Mouse (Mus musculus) spleen, adult 2 months (tissue): ENCODE measurements around the gene Secisbp2l. TPM values are rescaled to one million over a fixed set of nuclear protein-coding genes. Genes with fewer than 3 reads are reported as not detected.

Experiments
- DNase-seq, 2 experiments: peaks; one replicate each; pipeline versions ENCODE4 v3.0.0 to v3.0.0-alpha.2; 2012 to 2021; ENCODE audit warnings: low spot score in 2 of 2, low read depth in 1 of 2
- H3K27ac ChIP-seq: fragments of 200-500 bp; 2 replicates; pipeline ENCODE4 v1.5.1; 2012; ENCODE audit warnings: low read length, inconsistent platforms; ENCODE audit not compliant: insufficient read depth
- H3K27me3 ChIP-seq: fragments of 200-500 bp; 2 replicates; pipeline ENCODE4 v1.6.1; 2012; ENCODE audit warnings: mild to moderate bottlenecking, moderate library complexity, low read length, inconsistent platforms; ENCODE audit not compliant: control insufficient read depth, insufficient read depth
- H3K36me3 ChIP-seq: fragments of 200-500 bp; 2 replicates; pipeline ENCODE4 v1.6.1; 2012; ENCODE audit warnings: mild to moderate bottlenecking, low read length, inconsistent platforms; ENCODE audit not compliant: control insufficient read depth, insufficient read depth
- H3K4me1 ChIP-seq: fragments of 200-500 bp; 2 replicates; pipeline ENCODE4 v1.6.1; 2011; ENCODE audit warnings: inconsistent platforms; ENCODE audit not compliant: control insufficient read depth, insufficient read depth, insufficient read length
- H3K4me3 ChIP-seq: fragments of 200-500 bp; 2 replicates; pipeline ENCODE4 v1.5.1; 2011; ENCODE audit warnings: mild to moderate bottlenecking, inconsistent platforms; ENCODE audit not compliant: insufficient read depth, insufficient read length; ENCODE audit errors: extremely low read depth
- CTCF ChIP-seq: fragments of 200-500 bp; IDR thresholded peaks from 2 replicates; pipeline ENCODE4 v1.5.1; 2011; ENCODE audit warnings: mild to moderate bottlenecking, inconsistent platforms; ENCODE audit not compliant: insufficient read depth, insufficient read length, insufficient replicate concordance; ENCODE audit errors: extremely low read depth
- POLR2A ChIP-seq: fragments of 200-500 bp; IDR thresholded peaks from 2 replicates; pipeline ENCODE4 v1.6.1; 2011; ENCODE audit warnings: low read depth, low read length, inconsistent platforms
- WGBS: fragments of 180-500 bp; shearing (Covaris S2); methylation state at CpG from one replicate; pipeline ENCODE4 v1.1.7; 2018; 5-methylcytosine and 5-hydroxymethylcytosine counted together
- polyA plus RNA-seq: library from polyadenylated mRNA; depleted of rRNA; stranded (reverse); fragments of >200 nt; gene quantifications from 2 replicates; pipeline ENCODE4 v1.2.3, GENCODE M21; 2012

The Secisbp2l gene
- polyA plus RNA-seq, 1 experiment, result 7.7 TPM

- Histone ChIP-seq H3K36me3 (peaks cover 4% of the 10 kb centered on the region), H3K27me3 (no peaks in the 10 kb centered on the region), H3K27ac (no peak overlapping the region), H3K4me1 (peaks cover 3% of the 10 kb centered on the region; the same call in 1 of the 2 replicates), H3K4me3 (no peak overlapping the region)
- DNase-seq, result no peak
- TF ChIP-seq CTCF, result no peak
- no peak for TF ChIP-seq POLR2A
- WGBS, result 42% methylated on average over 3 of the region's 3 CpGs
Measured at GRCm38 (mm10) chr2:125777018-125777417, 5.7 kb downstream of the Secisbp2l start.

- Histone ChIP-seq H3K36me3 (peaks cover 6% of the 10 kb centered on the region), H3K4me3 (no peak overlapping the region), H3K27me3 (no peaks in the 10 kb centered on the region), H3K27ac (no peak overlapping the region), H3K4me1 (peaks cover 3% of the 10 kb centered on the region; the same call in 1 of the 2 replicates)
- WGBS, result 88% methylated on average over 7 of the region's 7 CpGs
- no peak for DNase-seq
- TF ChIP-seq POLR2A (no peak), CTCF (no peak)
Measured at GRCm38 (mm10) chr2:125775661-125776060, 7.0 kb downstream of the Secisbp2l start.

- no peak for TF ChIP-seq CTCF
- no peak for TF ChIP-seq POLR2A
Measured at GRCm38 (mm10) chr2:125774846-125775245, 7.8 kb downstream of the Secisbp2l start.

GRCm38 (mm10) chr2:125765029-125765428 lies 17.6 kb downstream of the Secisbp2l start:
- no peak overlapping the region for H3K27ac ChIP-seq
- no peak for DNase-seq
- TF ChIP-seq CTCF (no peak), POLR2A (no peak)
- no peaks in the 10 kb centered on the region for H3K4me1 ChIP-seq
- H3K27me3 ChIP-seq, result no peaks in the 10 kb centered on the region
- no peak overlapping the region for H3K4me3 ChIP-seq
- 84% methylated on average over 3 of the region's 3 CpGs for WGBS
- peaks cover 42% of the 10 kb centered on the region for H3K36me3 ChIP-seq

More at GRCm38 (mm10) chr2:125774846-125775245, 7.8 kb downstream of the Secisbp2l start:
- no peak overlapping the region for H3K27ac ChIP-seq
- 55% methylated on average over 4 of the region's 4 CpGs for WGBS
- H3K4me1 ChIP-seq, result peaks cover 3% of the 10 kb centered on the region; the same call in 1 of the 2 replicates
- H3K36me3 ChIP-seq, result peaks cover 6% of the 10 kb centered on the region
- no peak overlapping the region for H3K4me3 ChIP-seq
- no peaks in the 10 kb centered on the region for H3K27me3 ChIP-seq
- DNase-seq, result no peak

GRCm38 (mm10) chr2:125764531-125764930 lies 18.1 kb downstream of the Secisbp2l start:
- Histone ChIP-seq H3K4me3 (no peak overlapping the region), H3K4me1 (no peaks in the 10 kb centered on the region), H3K27me3 (no peaks in the 10 kb centered on the region), H3K36me3 (peaks cover 43% of the 10 kb centered on the region), H3K27ac (no peak overlapping the region)
- TF ChIP-seq POLR2A (no peak), CTCF (no peak)
- WGBS, result 89% methylated on average over 5 of the region's 5 CpGs
- DNase-seq, result no peak

- no peaks in the 10 kb centered on the region for H3K27me3 ChIP-seq
- no peak for DNase-seq
- peaks cover 47% of the 10 kb centered on the region for H3K36me3 ChIP-seq
- 98% methylated on average over 2 of the region's 2 CpGs for WGBS
- no peak overlapping the region for H3K4me3 ChIP-seq
- H3K27ac ChIP-seq, result no peak overlapping the region
- TF ChIP-seq CTCF (no peak), POLR2A (no peak)
- H3K4me1 ChIP-seq, result no peaks in the 10 kb centered on the region
Measured at GRCm38 (mm10) chr2:125749330-125749729, 33.3 kb downstream of the Secisbp2l start.

- H3K4me1 ChIP-seq, result peaks cover 2% of the 10 kb centered on the region; the same call in 1 of the 2 replicates
- no peaks in the 10 kb centered on the region for H3K27me3 ChIP-seq
- H3K27ac ChIP-seq, result no peak overlapping the region
- DNase-seq, result no peak
- no peak for TF ChIP-seq POLR2A
- TF ChIP-seq CTCF, result no peak
- peaks cover 24% of the 10 kb centered on the region for H3K36me3 ChIP-seq
- 90% methylated on average over 6 of the region's 6 CpGs for WGBS
- H3K4me3 ChIP-seq, result no peak overlapping the region
Measured at GRCm38 (mm10) chr2:125739338-125739737, 43.3 kb downstream of the Secisbp2l start.
